Mouse (Mus musculus) ovary, adult 2 months (tissue): Measurements from ENCODE around the gene Clstn3. TPM values are rescaled to one million over a fixed set of nuclear protein-coding genes. Genes with fewer than 3 reads are reported as not detected.

Source experiments
- polyA plus RNA-seq: library from polyadenylated mRNA; depleted of rRNA; stranded (reverse); fragments of >200 nt; gene quantifications from 2 replicates; pipeline ENCODE4 v1.2.3, GENCODE M21; 2012; rRNA removed

Gene Clstn3
- polyA plus RNA-seq, result 28.5 and 42.6 TPM in 2 replicates

GRCm38 (mm10) chr6:124464305-124465271 lies at the start of gene Clstn3:
TSS of gene Clstn3 (minus strand) at chr6:124464794.

GRCm38 (mm10) chr6:124512355-124512836 lies 47.8 kb upstream of the Clstn3 start, which contains the start of gene C1ra:
TSS of gene C1ra (plus strand) at chr6:124512405.

GRCm38 (mm10) chr6:124492842-124493561 lies 28.4 kb upstream of the Clstn3 start, which contains the start of gene C1rl:
TSS of gene C1rl (plus strand) at chr6:124493113.

GRCm38 (mm10) chr6:124414927-124415325 lies 49.7 kb downstream of the Clstn3 start, which contains the start of gene Pex5:
TSS of gene Pex5 (minus strand) at chr6:124415067.

Other genes with a start within 250 kb of the Clstn3 start
- gene Vmn2r27, start 232.9 kb downstream of the Clstn3 start, polyA plus RNA-seq, result not detected in 2 replicates
- 0.23 and 0.34 TPM in 2 replicates for gene Cd163, start 160.1 kb downstream of the Clstn3 start, polyA plus RNA-seq
- gene Pex5, start 49.7 kb downstream of the Clstn3 start, polyA plus RNA-seq, result 66.4 and 66.9 TPM in 2 replicates
- gene C1rl, start 28.3 kb upstream of the Clstn3 start, polyA plus RNA-seq, result 3.6 and 4.3 TPM in 2 replicates
- gene C1ra, start 47.6 kb upstream of the Clstn3 start, polyA plus RNA-seq, result 30.8 and 35.5 TPM in 2 replicates
- 61.1 and 87.7 TPM in 2 replicates for gene C1s1, start 77.6 kb upstream of the Clstn3 start, polyA plus RNA-seq
- 0.10 and 0.28 TPM in 2 replicates for gene C1rb, start 105.5 kb upstream of the Clstn3 start, polyA plus RNA-seq
- gene C1s2, start 171.3 kb upstream of the Clstn3 start, polyA plus RNA-seq, result 0.09 and 0.21 TPM in 2 replicates
- gene Lpcat3, start 198.2 kb upstream of the Clstn3 start, polyA plus RNA-seq, result 174 and 229 TPM in 2 replicates
- 43.9 and 53.5 TPM in 2 replicates for gene Emg1, start 247.4 kb upstream of the Clstn3 start, polyA plus RNA-seq
- gene Phb2, start 247.5 kb upstream of the Clstn3 start, polyA plus RNA-seq, result 133 and 151 TPM in 2 replicates